Mouse (Mus musculus): ENCODE measurements around the gene Plekhm2. TPM values are rescaled to one million over a fixed set of nuclear protein-coding genes. Genes with fewer than 3 reads are reported as not detected.

The Plekhm2 gene
- total RNA-seq, 1 experiment from 2014 or later: 37.3 TPM

Other genes with a start within 250 kb of the Plekhm2 start
- gene Clcnkb, start 248.9 kb downstream of the Plekhm2 start, total RNA-seq (2021): not detected in 2 replicates
- 0.19 and 1.5 TPM in 2 replicates for gene Hspb7, start 244.1 kb downstream of the Plekhm2 start, total RNA-seq (2021)
- gene Srarp, start 228.8 kb downstream of the Plekhm2 start, total RNA-seq (2021): not detected in 2 replicates
- 17.0 and 19.4 TPM in 2 replicates for gene Zbtb17, start 220.2 kb downstream of the Plekhm2 start, total RNA-seq (2021)
- gene Spen, start 126.3 kb downstream of the Plekhm2 start, total RNA-seq (2021): 50.2 and 60.0 TPM in 2 replicates
- 11.0 and 13.2 TPM in 2 replicates for gene Fblim1, start 58.8 kb downstream of the Plekhm2 start, total RNA-seq (2021)
- gene Tmem82, start 46.3 kb downstream of the Plekhm2 start, total RNA-seq (2021): 9.7 and 9.9 TPM in 2 replicates
- gene Slc25a34, start 41.1 kb downstream of the Plekhm2 start, total RNA-seq (2021): 31.9 and 32.5 TPM in 2 replicates
- gene Rsc1a1, start 20.7 kb upstream of the Plekhm2 start, total RNA-seq (2021): 1.5 and 3.3 TPM in 2 replicates
- 56.0 and 65.2 TPM in 2 replicates for gene Ddi2, start 58.5 kb upstream of the Plekhm2 start, total RNA-seq (2021)
- gene Agmat, start 81.8 kb upstream of the Plekhm2 start, total RNA-seq (2021): 13.4 and 32.2 TPM in 2 replicates
- gene Dnajc16, start 126.0 kb upstream of the Plekhm2 start, total RNA-seq (2021): 16.6 and 20.7 TPM in 2 replicates
- 15.3 and 17.1 TPM in 2 replicates for gene Casp9, start 128.7 kb upstream of the Plekhm2 start, total RNA-seq (2021)
- 0.56 TPM in 1 of 2 replicates, not detected in the other for gene Cela2a, start 161.3 kb upstream of the Plekhm2 start, total RNA-seq (2021)
- not detected in 2 replicates for gene Ctrc, start 181.5 kb upstream of the Plekhm2 start, total RNA-seq (2021)
- 21.4 and 28.2 TPM in 2 replicates for gene Efhd2, start 210.0 kb upstream of the Plekhm2 start, total RNA-seq (2021)